Mouse (Mus musculus): Measurements from ENCODE around the gene Slc25a24. TPM values are rescaled to one million over a fixed set of nuclear protein-coding genes. Genes with fewer than 3 reads are reported as not detected.

Slc25a24 gene
- polyA plus RNA-seq, 1 experiment from 2014 or later = 24.0 TPM

GRCm38 (mm10) chr3:109216352-109216751 lies 93.4 kb downstream of the Slc25a24 start:
- H3K4me2 ChIP-seq (replicated peaks; ENCODE audit: low read depth) = no peak overlapping the region
- ATAC-seq (ENCODE audit: low FRiP score, low TSS enrichment) = no peak
- H3K36me3 ChIP-seq (ENCODE audit: control insufficient read depth, insufficient read depth, low read length) = no peaks in the 10 kb centered on the region
- no peak overlapping the region for H3K9ac ChIP-seq (ENCODE audit: low read length)
- H3K9me3 ChIP-seq (ENCODE audit: control insufficient read depth, low read length) = no peaks in the 10 kb centered on the region
- no peak for TF ChIP-seq EP300 (optimal IDR thresholded peaks at IDR 0.05)
- no peak for TF ChIP-seq CTCF (IDR thresholded peaks at IDR 0.05; ENCODE audit: low read depth)
- no peak for DNase-seq (ENCODE audit: low spot score)
- no peak overlapping the region for H3K27ac ChIP-seq (replicated peaks)
- H3K27me3 ChIP-seq (ENCODE audit: control insufficient read depth, insufficient read depth, low read length) = no peaks in the 10 kb centered on the region
- H3K4me3 ChIP-seq (ENCODE audit: low read depth, low read length) = no peak overlapping the region
- H3K4me1 ChIP-seq (replicated peaks; ENCODE audit: control insufficient read depth, insufficient read depth) = no peaks in the 10 kb centered on the region

Other genes with a start within 250 kb of the Slc25a24 start
- gene Fndc7, start 233.1 kb upstream of the Slc25a24 start, polyA plus RNA-seq (2015; fragmentation: Nextera tagmentation; extraction: Ambion mirVana) = 0.28 and 0.67 TPM in 2 replicates
- 26.1 and 31.1 TPM in 2 replicates for gene Prpf38b, start 211.4 kb upstream of the Slc25a24 start, polyA plus RNA-seq (2015; fragmentation: Nextera tagmentation; extraction: Ambion mirVana)
- gene Henmt1, start 183.3 kb upstream of the Slc25a24 start, polyA plus RNA-seq (2015; fragmentation: Nextera tagmentation; extraction: Ambion mirVana) = 0.15 and 0.25 TPM in 2 replicates
- gene Gm9857, start 182.7 kb upstream of the Slc25a24 start, polyA plus RNA-seq (2015; fragmentation: Nextera tagmentation; extraction: Ambion mirVana) = not detected in 2 replicates
- 8.5 and 9.4 TPM in 2 replicates for gene Fam102b, start 95.5 kb upstream of the Slc25a24 start, polyA plus RNA-seq (2015; fragmentation: Nextera tagmentation; extraction: Ambion mirVana)
- gene Slc25a54, start 42.7 kb upstream of the Slc25a24 start, polyA plus RNA-seq (2015; fragmentation: Nextera tagmentation; extraction: Ambion mirVana) = not detected in 2 replicates
- 20.2 and 20.4 TPM in 2 replicates for gene Vav3, start 217.5 kb downstream of the Slc25a24 start, polyA plus RNA-seq (2015; fragmentation: Nextera tagmentation; extraction: Ambion mirVana)

Data from stomach, postnatal 0 days (tissue).